Mouse (Mus musculus) adrenal gland, postnatal 36 days (tissue): Measurements from ENCODE around the gene Neu1. TPM values are rescaled to one million over a fixed set of nuclear protein-coding genes. Genes with fewer than 3 reads are reported as not detected.
A peak's percentile ranks its signal among the peaks of the same experiment; 100 is the strongest.
"Not testable (repeated sequence)": the region's sequence is repeated elsewhere in the genome, so short reads cannot be mapped to it uniquely, and the experiment has no call there.

Experiments used
- DNase-seq, 2 experiments: peaks; one replicate each; pipeline ENCODE4 v3.0.0; 2021; ENCODE audit warnings: mixed read lengths in 1 of 2
- total RNA-seq, 2 experiments: library from RNA; stranded (reverse); gene quantifications; 2 replicates each; pipeline ENCODE4 v1.2.3; 2021

The Neu1 gene
- total RNA-seq, 2 experiments from 2014 or later, result 25.4 to 27.4 TPM

- no peak for DNase-seq
Observed at GRCm38 (mm10) chr17:34965627-34966026, 34.6 kb downstream of the Neu1 start.

GRCm38 (mm10) chr17:34969822-34970221, 38.8 kb downstream of the Neu1 start, which contains the start of gene Gm20481:
TSS of gene Gm20481 (plus strand) at chr17:34969912.
- DNase-seq, result peak in 1 of 2 experiments; percentile 39

- not testable (repeated sequence) for DNase-seq
Observed at GRCm38 (mm10) chr17:34970850-34971249, 39.8 kb downstream of the Neu1 start.

GRCm38 (mm10) chr17:34971694-34972068, 40.6 kb downstream of the Neu1 start:
- DNase-seq, result not testable (repeated sequence)

GRCm38 (mm10) chr17:34972069-34972749, 41.2 kb downstream of the Neu1 start, which contains the start of the genes Hspa1a and Hspa1l:
TSS of gene Hspa1a (minus strand) at chr17:34972156.
TSS of gene Hspa1l (plus strand) at chr17:34972703.
- DNase-seq, result peak; percentile 83 to 86

GRCm38 (mm10) chr17:34975581-34976492, 44.8 kb downstream of the Neu1 start:
- peak; percentile 59 to 74 for DNase-seq

- DNase-seq, result no peak
Observed at GRCm38 (mm10) chr17:34977000-34977399, 45.9 kb downstream of the Neu1 start.

GRCm38 (mm10) chr17:34978239-34978638, 47.2 kb downstream of the Neu1 start:
- no peak for DNase-seq

- DNase-seq, result no peak
Observed at GRCm38 (mm10) chr17:34979631-34980030, 48.6 kb downstream of the Neu1 start.

GRCm38 (mm10) chr17:34980655-34981054, 49.6 kb downstream of the Neu1 start:
- peak in 1 of 2 experiments; percentile 50 for DNase-seq

GRCm38 (mm10) chr17:34981690-34982180, 50.7 kb downstream of the Neu1 start, which contains the start of gene Lsm2:
TSS of gene Lsm2 (plus strand) at chr17:34981862.
- DNase-seq, result peak; percentile 93 to 95

GRCm38 (mm10) chr17:34982328-34982727, 51.3 kb downstream of the Neu1 start:
- no peak for DNase-seq

- DNase-seq, result no peak
Observed at GRCm38 (mm10) chr17:34984218-34984617, 53.2 kb downstream of the Neu1 start.

Other genes with a start within 250 kb of the Neu1 start
- 100 to 1,000 TPM; 140 to 152 TPM for gene C4b, start 187.4 kb upstream of the Neu1 start, total RNA-seq
- 1,000 to 10,000 TPM; 6,006 to 9,312 TPM for gene Cyp21a1, start 126.7 kb upstream of the Neu1 start, total RNA-seq
- gene Stk19, start 94.3 kb upstream of the Neu1 start, total RNA-seq, result 10 to 100 TPM; 35.8 to 57.5 TPM
- 10 to 100 TPM; 66.9 to 67.3 TPM for gene Dxo, start 94.2 kb upstream of the Neu1 start, total RNA-seq
- 10 to 100 TPM; 59.5 to 59.9 TPM for gene Skiv2l, start 81.0 kb upstream of the Neu1 start, total RNA-seq
- gene Nelfe, start 80.9 kb upstream of the Neu1 start, total RNA-seq, result 10 to 100 TPM; 52.6 to 53.4 TPM
- gene Cfb, start 68.7 kb upstream of the Neu1 start, total RNA-seq, result 10 to 100 TPM; 11.4 to 20.9 TPM
- gene Zbtb12, start 51.8 kb upstream of the Neu1 start, total RNA-seq, result 10 to 100 TPM; 10.4 to 17.4 TPM
- not detected for gene Gm20547, start 49.2 kb upstream of the Neu1 start, total RNA-seq
- gene C2, start 33.0 kb upstream of the Neu1 start, total RNA-seq, result 100 to 1,000 TPM in 1 of 2 experiments, 10 to 100 TPM in 1; 85.2 to 119 TPM
- 100 to 1,000 TPM; 124 to 143 TPM for gene Ehmt2, start 32.8 kb upstream of the Neu1 start, total RNA-seq
- 1 to 10 TPM in 1 of 2 experiments, under 1 TPM in 1; 0.83 to 1.7 TPM for gene Slc44a4, start 16.8 kb upstream of the Neu1 start, total RNA-seq
- 100 to 1,000 TPM in 1 of 2 experiments, 10 to 100 TPM in 1; 80.1 to 206 TPM for gene Hspa1b, start 28.0 kb downstream of the Neu1 start, total RNA-seq
- gene Gm20481, start 38.7 kb downstream of the Neu1 start, total RNA-seq, result not detected
- 10 to 100 TPM; 36.0 to 86.1 TPM for gene Hspa1a, start 40.9 kb downstream of the Neu1 start, total RNA-seq
- under 1 TPM; 0.20 to 0.36 TPM for gene Hspa1l, start 41.5 kb downstream of the Neu1 start, total RNA-seq
- gene Lsm2, start 50.6 kb downstream of the Neu1 start, total RNA-seq, result 10 to 100 TPM; 35.2 to 35.5 TPM
- gene Vars, start 69.7 kb downstream of the Neu1 start, total RNA-seq, result 10 to 100 TPM; 61.5 to 62.9 TPM
- gene Vwa7, start 85.3 kb downstream of the Neu1 start, total RNA-seq, result under 1 TPM; 0.53 to 0.59 TPM
- gene Sapcd1, start 96.8 kb downstream of the Neu1 start, total RNA-seq, result 1 to 10 TPM in 1 of 2 experiments, under 1 TPM in 1; 0.82 to 1.3 TPM
- gene Msh5, start 115.5 kb downstream of the Neu1 start, total RNA-seq, result 1 to 10 TPM in 1 of 2 experiments, under 1 TPM in 1; 0.95 to 1.6 TPM
- gene Clic1, start 118.7 kb downstream of the Neu1 start, total RNA-seq, result 100 to 1,000 TPM in 1 of 2 experiments, 10 to 100 TPM in 1; 83.6 to 109 TPM
- 10 to 100 TPM; 16.1 to 18.2 TPM for gene Ddah2, start 127.8 kb downstream of the Neu1 start, total RNA-seq
- gene Ly6g6c, start 134.1 kb downstream of the Neu1 start, total RNA-seq, result under 1 TPM in 1 of 2 experiments, not detected in 1; 0.56 TPM
- gene Mpig6b, start 134.9 kb downstream of the Neu1 start, total RNA-seq, result not detected
- under 1 TPM in 1 of 2 experiments, not detected in 1; 0.50 TPM for gene Ly6g6e, start 145.6 kb downstream of the Neu1 start, total RNA-seq
- under 1 TPM in 1 of 2 experiments, not detected in 1; 0.43 TPM for gene Ly6g6d, start 146.8 kb downstream of the Neu1 start, total RNA-seq
- not detected for gene Ly6g6f, start 154.4 kb downstream of the Neu1 start, total RNA-seq
- 10 to 100 TPM; 73.9 to 89.4 TPM for gene Abhd16a, start 158.0 kb downstream of the Neu1 start, total RNA-seq
- not detected for gene Ly6g5c, start 177.0 kb downstream of the Neu1 start, total RNA-seq
- gene Ly6g5b, start 184.2 kb downstream of the Neu1 start, total RNA-seq, result under 1 TPM; 0.26 to 0.43 TPM
- gene Gpank1, start 190.2 kb downstream of the Neu1 start, total RNA-seq, result 10 to 100 TPM; 11.1 to 12.1 TPM
- 100 to 1,000 TPM; 207 to 209 TPM for gene Csnk2b, start 190.8 kb downstream of the Neu1 start, total RNA-seq
- gene D17H6S53E, start 195.1 kb downstream of the Neu1 start, total RNA-seq, result 10 to 100 TPM; 25.0 to 29.5 TPM
- gene Apom, start 200.8 kb downstream of the Neu1 start, total RNA-seq, result not detected
- 100 to 1,000 TPM; 372 to 389 TPM for gene Bag6, start 203.9 kb downstream of the Neu1 start, total RNA-seq
- 100 to 1,000 TPM; 212 to 261 TPM for gene Prrc2a, start 233.6 kb downstream of the Neu1 start, total RNA-seq
- gene Aif1, start 244.8 kb downstream of the Neu1 start, total RNA-seq, result 1 to 10 TPM; 3.8 to 4.4 TPM